Mouse (Mus musculus) heart, postnatal 25 days (tissue): ENCODE results near the gene Dnah2. TPM values are rescaled to one million over a fixed set of nuclear protein-coding genes. Genes with fewer than 3 reads are reported as not detected.
"Not testable (repeated sequence)": the region's sequence is repeated elsewhere in the genome, so short reads cannot be mapped to it uniquely, and the experiment has no call there.

Experiments
- DNase-seq: peaks from one replicate; pipeline ENCODE4 v3.0.0; 2022; ENCODE audit warnings: low spot score
- intact Hi-C: fragments of 180-260 bp; cut with DNase I; formaldehyde crosslinking; loops from one replicate; pipeline ENCODE4 v1.15.1; 2025
- total RNA-seq, 2 experiments: library from RNA; stranded (reverse); gene quantifications; 2 replicates each; pipeline ENCODE4 v1.2.3; 2021

The Dnah2 gene
- total RNA-seq, 2 experiments from 2014 or later = 0.17 to 0.39 TPM

DNA sequence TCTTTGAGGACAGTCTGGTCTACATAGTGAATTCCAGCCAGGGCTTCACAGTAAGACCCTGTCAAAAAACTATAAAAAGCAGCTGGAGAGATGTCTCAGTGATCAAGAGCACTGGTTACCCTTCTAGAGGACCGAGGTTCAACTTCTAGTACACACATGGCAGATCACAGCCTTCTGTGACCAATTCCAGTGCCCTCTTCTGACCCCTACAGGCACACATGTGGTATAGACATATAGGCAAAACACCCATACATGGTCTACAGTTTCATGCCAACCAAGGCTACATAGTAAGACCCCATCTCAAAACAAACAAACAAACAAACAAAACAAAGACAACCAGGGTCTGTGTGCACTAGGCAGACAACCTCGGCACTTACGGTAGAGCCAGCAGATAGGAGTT is 26.3 kb upstream of the Dnah2 start:
- intact Hi-C loops = no loop called here
- DNase-seq = no peak

DNA sequence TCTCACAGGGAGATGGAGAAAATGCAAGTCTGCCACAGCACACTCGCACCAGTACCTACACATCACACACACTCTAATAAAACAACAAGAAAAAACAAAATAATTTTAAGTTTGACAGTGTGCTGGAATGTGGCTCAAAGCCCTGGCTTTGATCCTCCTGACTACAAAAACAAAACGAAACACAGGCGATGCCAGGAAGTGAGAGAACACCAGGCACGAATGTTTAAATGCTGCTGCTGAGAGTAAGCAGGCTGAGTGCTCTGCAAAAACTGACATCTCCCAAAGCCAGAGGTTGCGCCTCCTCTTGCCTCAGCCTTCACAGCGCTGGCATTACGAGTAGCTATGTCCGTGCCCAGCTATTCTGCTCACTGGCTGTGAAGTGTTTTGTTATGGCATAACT is 16.2 kb upstream of the Dnah2 start:
- no peak for DNase-seq
- intact Hi-C loops = no loop called here

DNA sequence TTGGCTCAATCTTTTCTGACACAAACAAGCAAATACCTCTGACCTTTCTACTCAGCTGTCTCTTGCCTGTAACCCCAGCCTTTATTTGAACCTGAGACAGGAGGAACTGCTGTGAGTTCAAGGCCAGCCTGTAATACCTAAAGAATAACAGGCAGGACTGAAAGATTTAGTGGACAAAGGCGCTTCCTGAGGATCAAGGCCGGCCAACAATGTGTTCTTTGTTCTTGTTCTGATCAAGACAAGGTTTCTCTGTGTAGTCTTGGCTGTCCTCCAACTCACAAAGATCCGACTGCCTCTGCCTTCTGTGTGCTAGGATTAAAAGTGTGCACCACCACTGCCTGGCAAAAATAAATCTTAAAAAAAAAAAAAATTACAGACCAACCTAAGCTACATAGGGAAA is 15.5 kb upstream of the Dnah2 start:
- no peak for DNase-seq
- intact Hi-C loops = no loop called here

DNA sequence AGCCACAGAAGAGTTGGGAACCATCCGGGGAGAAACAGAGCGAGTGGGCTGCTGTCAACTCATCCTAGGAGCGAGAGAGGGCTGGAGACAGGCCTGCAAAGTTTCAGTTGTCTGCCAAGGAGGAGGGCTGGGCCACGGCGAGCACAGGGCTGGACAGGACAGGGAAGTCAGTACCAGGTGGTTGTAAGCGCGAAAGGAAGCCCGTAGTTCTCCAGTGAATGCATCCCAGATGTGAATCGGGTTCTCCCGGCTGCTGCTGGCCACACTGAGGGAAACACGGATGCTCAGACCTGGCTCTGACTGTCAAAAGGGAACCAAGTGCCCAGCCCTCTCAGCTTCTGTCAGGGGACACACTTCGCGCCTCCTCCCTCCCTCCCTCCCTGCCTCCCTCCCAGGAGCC is 14.5 kb upstream of the Dnah2 start:
- DNase-seq = no peak
- intact Hi-C loops = no loop called here

DNA sequence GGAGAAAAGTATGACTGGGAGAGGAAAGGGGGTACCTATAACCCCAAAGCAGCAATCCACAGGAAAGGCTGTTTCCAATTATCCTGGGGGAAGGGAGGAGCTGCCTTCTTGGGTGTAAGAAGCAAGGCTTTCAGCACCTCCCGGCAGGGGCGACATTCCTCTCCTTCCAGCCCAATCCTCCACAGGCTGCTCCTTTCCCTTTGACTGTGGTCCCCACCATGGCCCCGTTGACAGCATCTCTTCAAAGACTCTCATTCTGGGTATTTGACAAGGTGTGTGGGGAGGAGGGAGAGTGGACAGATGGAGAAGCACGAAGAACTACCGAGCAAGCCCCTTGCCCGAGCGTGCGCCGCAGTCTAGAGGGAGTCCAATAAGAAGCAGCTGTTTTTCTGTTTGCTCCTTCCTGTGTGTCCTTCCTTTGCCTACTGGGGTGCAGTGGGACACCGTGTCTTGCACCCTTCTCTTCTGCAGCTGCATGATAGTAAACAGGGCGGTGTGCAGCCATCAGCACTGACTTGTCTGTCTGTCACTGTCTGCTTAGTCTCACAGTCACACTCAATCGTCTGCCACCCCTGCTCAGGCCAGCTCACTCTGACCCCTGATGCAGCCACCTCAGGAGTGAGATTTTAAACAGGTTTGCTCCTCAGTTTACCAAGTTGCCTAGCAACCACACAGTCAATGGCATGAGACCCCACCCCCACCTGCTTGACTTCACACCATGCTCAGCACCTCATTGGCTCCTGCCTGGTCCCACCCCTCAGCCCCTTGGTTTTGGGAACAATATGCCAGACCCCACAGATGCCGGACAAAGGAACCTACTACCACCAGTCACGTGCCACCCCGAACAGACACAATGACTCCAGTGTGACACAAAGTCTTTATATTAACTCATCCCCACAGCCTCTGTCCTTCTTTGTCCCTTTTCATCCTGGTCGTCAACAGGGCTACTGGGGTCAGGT is 12.3 kb upstream of the Dnah2 start:
- no peak for DNase-seq
- intact Hi-C loops = no loop called here

DNA sequence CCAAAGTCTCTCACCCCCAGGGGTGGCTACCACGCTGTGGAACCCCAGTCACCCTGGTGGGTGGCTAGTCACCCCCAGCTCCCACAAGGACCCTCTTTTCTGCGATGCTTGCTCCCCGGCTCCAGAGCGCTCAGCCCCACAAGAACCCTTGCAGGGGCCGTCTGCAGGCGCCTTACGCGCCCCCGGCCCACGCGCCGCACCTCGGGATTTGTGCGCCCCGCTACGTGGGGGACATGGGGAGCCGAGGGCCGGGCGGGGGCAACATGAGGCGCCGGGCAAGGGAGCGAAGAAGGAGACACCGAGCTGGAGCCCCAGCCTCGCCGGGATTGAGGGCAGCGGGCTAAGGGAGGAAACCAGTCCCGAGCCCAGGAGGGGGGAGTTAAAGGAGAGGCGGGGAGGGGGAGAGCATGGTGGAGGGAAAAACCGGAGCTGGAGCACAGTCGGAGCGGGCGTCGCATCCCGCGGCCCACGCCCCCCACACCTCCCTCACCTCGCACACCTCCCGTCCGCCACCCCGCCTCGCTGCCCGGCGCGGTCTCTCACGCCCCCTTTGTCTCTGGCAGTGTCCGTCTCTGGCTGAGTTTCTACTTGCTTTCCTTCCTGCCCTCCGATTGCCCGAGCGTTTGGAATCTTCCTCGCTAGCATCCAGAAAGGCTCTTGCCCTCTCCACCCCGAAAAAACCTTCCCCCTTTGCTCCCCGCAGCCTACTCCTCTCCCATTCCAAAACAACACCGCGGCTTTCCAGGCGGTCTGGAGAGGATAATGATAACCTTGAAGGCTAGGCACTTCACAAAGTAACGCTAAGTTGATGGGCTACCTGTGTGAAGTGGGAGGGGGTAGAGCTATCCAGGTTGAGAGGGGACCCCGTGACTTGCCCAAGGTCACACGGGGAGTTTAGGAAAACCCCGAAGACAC is 11.2 kb upstream of the Dnah2 start, which contains the start of gene Efnb3:
TSS of gene Efnb3 (minus strand) at position 355 of the 915 bp plus-strand sequence.
- intact Hi-C loops = no loop called here
- no peak for DNase-seq

DNA sequence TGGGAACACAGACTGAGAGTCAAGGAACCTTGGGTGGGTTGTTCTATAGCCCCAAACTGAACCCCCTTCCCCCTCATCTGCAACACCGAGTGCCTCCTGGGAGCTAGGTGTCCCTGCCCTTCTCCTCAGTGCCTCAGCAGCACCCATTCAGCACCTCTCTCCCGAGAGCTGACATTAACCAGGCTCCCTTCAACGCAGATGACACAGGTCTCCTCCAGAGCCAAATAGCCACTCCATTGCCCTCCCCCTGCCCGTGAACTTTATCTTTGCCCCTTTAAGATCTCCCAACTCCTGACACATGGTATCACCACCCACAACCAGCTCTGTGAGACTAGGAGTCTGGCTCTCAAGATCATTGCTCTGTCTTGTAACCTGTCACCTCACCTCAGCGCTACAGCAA is 10.3 kb upstream of the Dnah2 start:
- intact Hi-C loops = no loop called here
- DNase-seq = no peak

DNA sequence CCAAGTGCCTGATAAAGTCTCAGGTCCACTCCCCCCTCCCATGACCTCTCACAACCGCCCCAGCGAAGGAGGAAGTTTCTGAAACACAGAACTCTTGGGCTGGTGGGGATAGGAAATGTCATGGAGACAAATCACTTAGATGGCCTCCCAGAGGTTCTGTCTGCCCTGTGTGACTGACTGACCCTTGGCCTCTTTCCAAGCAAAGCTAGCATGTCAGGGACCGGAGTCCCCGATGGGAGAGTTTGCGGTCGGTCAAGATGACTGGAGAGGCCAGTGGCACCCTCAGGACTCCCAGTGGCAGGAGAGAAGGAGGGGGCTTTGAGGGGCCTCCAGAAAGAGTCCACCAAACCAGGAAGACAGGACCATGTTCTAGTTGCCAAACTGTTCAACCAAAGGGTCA is 9.8 kb upstream of the Dnah2 start:
- DNase-seq = no peak
- intact Hi-C loops = no loop called here

DNA sequence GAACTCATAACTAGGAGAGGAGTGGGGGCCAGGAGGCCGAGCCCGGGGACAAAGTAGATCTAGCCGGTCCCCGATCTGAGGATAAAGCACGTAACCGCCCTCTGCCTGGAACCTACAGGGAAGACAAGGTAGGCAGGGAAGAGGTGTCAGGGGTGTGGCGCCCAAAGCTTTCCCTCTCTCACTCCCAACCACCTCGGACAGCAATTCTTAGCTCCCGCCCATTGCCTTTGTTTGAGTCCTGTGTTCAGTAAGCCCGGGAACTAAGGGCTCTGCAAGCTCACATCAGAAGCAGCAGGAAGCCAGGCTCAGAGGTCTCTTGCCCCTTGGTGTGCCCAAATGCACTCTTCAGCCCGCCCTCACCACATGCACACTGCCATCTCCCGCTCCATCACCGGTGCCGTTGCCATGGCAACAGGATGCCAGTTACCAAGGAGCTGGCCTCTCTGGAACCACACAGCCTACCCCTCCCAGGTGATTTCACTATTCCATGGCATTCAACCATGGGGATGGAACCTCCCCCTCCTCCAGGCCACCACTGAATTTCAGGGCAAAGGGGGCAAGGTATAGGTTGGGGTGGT is 8.6 kb upstream of the Dnah2 start:
- intact Hi-C loops = no loop called here
- DNase-seq = no peak

DNA sequence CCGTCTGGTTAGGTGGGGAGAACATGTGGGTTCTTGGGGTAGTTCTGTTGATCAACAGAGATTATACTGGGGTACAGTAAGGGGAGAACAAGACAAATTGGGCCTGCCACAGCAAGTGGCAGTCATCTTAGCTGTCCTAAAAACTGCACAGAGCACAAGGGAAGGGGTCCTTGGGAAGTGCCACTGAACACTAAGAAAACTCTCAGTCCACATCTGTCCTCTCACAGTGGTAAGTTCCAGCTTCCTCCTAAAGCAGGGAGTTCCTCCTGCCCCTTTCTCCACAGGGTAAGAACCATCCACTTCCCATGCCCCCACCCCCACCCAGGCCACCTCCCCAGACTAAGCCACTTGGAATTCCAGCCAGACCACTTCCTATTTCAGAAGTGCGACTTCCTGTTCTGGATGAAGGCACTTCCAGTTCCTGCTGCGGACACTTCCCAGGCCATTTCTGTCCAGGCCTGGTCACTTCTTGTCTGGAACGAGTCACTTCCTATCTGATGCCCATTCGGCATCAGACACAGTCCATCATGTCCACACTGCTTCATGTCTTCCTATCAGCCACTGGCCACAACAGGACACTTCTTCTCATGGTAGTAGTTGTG is 5.7 kb upstream of the Dnah2 start:
- intact Hi-C loops = no loop called here
- no peak for DNase-seq

DNA sequence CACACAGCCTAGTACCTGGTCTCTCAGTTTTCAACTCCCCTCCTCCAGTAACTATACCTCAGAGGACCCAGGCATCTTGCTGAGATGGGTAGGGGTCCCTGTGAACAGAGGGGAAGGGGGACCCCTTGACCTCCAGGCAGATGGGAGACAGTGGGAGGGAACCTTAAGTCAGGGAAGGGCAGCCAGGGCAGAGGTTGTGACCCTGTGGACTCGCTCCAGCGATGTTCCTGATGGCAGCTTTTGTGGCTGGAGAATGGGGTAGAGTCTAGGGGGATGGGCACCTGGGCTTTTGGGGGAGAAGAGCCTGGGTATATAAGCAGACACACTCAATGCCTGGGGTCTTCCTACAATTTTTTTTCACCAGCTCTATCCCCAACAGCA is 4.4 kb upstream of the Dnah2 start:
- DNase-seq = no peak
- intact Hi-C loops = no loop called here

DNA sequence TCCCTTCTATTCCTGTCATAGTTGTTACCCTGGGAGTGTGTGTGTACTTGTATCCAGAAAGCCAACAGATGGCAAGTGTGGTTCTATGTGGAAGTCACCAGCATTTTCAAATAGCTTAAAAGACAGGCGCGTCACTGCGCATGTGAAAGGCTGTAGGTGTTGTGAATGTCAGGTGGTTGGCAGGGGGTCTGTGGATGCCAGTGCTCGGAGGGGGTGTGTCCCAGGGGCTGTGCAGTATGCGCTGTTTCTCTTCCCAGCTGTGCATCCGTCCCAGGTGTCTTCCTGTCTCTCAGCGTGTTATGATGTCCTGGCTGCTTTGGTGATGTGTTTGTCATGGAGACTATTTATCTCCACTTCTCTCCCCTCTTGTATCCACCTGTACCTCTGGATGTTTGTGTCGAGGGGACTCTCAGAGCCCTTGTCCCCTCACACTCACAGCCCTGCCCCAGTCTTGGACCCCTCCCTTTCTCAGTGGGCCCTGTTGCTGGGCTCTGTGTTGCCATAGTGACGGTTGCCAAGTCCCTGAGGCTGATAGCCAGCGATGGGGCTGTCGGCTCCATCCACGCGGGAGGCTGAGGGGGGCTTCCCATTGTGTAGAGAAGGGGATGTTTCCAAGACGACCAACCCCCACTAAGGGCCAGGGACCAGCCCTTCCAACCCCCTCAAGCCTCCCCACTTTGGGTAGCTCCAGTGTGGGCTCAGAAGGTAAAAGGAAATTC is 3.9 kb upstream of the Dnah2 start:
- intact Hi-C loops = no loop called here
- no peak for DNase-seq

DNA sequence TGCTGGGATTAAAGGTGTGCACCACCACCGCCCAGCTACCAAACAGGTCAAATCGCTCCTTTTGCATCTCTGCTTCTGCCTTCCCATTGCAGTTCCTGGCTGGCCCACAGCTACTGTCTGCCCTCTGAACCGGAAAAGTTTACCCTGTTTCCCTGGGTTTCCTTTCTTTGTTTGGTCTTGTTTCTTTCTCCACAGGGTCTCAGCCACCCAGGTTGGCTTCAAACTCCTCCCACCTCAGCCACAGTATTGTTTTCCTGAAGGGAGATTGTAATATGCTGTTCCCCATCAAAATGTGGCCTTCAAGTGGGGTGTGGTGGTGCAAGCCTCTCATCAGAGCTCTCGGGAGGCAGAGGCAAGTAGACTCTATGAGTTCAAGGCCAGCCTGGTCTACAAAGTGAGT is 2.4 kb upstream of the Dnah2 start:
- intact Hi-C loops = no loop called here
- DNase-seq = no peak

DNA sequence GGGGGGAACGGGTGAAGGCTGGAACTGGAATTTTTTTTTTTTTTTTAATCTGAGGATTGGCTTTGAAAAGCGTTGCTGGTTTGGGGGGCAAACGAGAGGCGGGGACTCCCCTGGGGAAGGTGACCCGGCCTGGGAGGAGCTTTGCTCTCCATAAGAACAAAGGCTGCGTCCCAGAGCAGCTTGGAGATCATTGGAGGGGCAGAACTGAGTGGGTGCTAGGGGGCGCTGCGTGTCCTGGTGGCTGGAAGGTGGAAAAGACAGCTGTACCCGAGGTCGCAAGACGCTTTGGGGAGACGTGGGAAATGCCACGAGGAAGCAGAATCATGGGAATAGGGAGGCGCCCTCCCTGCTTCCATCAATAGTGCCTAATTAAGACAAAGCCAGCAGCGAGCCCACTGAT is 1.8 kb downstream of the Dnah2 start:
- intact Hi-C loops = loop anchor here (2.0 kb wide), 1 partner anchor 66 kb away; no protein-coding TSS in a partner anchor
- DNase-seq = no peak

DNA sequence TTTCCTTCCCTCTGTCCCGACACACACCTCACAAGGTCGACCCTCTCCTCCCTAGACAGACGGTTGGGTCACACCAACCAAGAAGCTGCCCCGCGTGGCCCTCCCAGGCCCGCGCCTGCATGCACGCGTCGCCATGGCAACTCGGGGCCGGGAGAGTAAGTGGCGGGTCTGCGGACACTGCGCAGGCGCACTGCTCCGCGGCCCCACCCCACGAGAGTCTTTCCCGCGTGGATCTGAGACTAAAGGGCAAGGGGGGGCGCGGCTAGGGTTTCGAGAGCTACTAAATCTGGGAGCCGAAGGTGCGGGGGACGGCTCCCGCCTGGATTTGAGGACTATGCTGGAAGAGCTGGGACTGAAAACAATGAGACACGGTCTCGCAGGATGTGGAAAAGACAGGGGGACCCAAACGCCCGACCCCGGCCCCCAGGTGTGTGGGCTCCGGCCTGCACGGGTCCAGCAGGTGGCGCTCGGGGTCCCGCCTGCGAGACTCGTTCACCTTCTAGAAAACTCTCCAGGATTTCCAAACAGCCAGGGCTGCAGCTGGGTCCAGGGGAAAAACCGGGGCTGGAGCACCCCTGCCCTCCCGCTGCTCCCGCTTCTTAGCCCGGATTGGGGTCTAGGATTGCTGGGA is 2.4 kb downstream of the Dnah2 start:
- peak; percentile 45 for DNase-seq
- intact Hi-C loops = loop anchor here (2.0 kb wide), 1 partner anchor 66 kb away; no protein-coding TSS in a partner anchor

DNA sequence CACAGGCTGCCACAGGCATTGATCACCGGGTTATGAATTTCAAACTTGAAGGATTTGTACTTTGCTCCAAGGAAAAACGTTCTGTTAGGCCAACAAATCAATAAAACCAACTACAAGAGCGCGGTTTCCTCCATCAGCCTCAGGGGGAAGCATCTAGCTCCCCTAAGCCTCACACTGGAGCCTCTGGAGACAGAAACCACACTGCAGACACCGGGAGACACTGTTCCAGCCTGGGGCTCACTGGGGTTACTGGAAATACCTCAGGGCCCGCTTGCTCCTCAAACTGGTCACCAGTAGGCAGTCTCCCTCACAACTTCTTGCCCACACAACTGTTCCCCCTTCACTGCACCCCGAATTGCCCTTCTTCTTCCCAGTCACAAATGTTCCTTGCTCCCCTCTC is 3.0 kb downstream of the Dnah2 start:
- no peak for DNase-seq
- intact Hi-C loops = loop anchor here (2.0 kb wide), 1 partner anchor 67 kb away; no protein-coding TSS in a partner anchor

DNA sequence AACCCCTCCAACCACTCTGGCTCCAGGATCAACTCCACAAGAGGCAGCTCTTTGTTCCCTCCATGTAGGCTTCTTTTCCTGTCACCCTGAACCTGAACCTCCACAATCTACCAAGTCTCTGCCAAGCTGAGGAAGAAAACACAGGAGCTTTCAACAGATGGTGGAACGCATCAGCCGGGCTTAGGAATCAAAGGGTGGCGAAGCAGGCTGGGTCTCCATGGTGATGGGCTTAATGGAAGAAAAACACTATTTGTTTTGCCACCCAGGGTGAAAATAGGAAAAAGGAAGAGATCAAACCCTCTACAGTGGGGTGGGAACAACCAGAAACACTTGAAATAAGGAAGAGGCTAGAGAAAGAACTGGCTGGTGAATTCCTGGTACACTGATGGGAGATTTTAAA is 5.3 kb downstream of the Dnah2 start:
- DNase-seq = no peak
- intact Hi-C loops = no loop called here

DNA sequence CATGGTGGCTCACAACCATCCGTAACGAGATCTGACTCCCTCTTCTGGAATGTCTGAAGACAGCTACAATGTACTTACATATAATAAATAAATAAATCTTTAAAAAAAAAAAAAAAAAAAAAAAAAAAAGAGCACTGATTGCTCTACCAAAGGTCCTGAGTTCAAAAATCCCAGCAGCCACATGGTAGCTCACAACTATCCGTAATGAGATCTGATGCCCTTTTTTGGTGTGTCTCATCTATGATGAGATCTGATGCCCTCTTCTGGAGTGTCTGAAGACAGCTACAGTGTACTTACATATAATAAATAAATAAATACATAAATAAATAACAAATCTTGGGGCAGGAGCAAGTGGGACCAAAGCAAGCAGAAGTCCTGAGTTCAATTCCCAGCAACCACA is 7.2 kb downstream of the Dnah2 start:
- intact Hi-C loops, DNase-seq: not testable (repeated sequence)

DNA sequence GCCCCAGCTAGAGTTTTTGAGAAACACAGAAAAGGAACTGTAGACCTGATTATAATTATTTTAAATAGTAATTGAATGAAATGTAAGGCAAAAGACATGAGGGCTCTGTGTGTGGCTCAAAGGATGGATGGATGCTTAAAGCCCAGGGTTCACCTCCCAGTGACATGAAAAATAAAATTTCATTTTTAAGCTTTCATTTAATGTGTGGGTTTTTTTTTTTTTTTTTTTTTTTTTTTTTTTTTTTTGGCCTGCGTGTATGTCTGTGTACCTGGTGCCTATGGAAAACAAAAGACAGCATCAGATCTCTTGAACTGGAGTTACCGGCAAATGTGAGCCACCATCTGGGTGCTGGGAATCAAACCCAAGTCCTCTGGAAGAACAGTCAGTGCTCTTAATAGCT is 8.2 kb downstream of the Dnah2 start:
- intact Hi-C loops = no loop called here

More for the DNA sequence above, 8.2 kb downstream of the Dnah2 start:
- no peak for DNase-seq
